Mouse (Mus musculus): ENCODE measurements around the gene H2-Ab1.
A peak's percentile ranks its signal among the peaks of the same experiment; 100 is the strongest.

H2-Ab1 gene

GRCm38 (mm10) chr17:34240366-34240765, 17.1 kb upstream of the H2-Ab1 start:
- DNase-seq = no peak

GRCm38 (mm10) chr17:34240916-34241315, 16.6 kb upstream of the H2-Ab1 start:
- DNase-seq = no peak

- no peak for DNase-seq
These were observed 12.8 kb upstream of the H2-Ab1 start for GRCm38 (mm10) chr17:34244656-34245055.

- no peak for DNase-seq
These were observed 10.4 kb upstream of the H2-Ab1 start for GRCm38 (mm10) chr17:34247047-34247446.

GRCm38 (mm10) chr17:34248764-34249163, 8.7 kb upstream of the H2-Ab1 start:
- no peak for DNase-seq

- no peak for DNase-seq
These were observed 8.1 kb upstream of the H2-Ab1 start for GRCm38 (mm10) chr17:34249361-34249760.

GRCm38 (mm10) chr17:34249878-34250277, 7.6 kb upstream of the H2-Ab1 start:
- DNase-seq = peak; percentile 51 to 68

GRCm38 (mm10) chr17:34251666-34252065, 5.8 kb upstream of the H2-Ab1 start:
- DNase-seq = peak in 1 of 2 experiments; percentile 19

- DNase-seq = no peak
These were observed 988 bp upstream of the H2-Ab1 start for GRCm38 (mm10) chr17:34256501-34256900.

- peak in 1 of 2 experiments; percentile 15 for DNase-seq
These were observed 3.1 kb downstream of the H2-Ab1 start for GRCm38 (mm10) chr17:34260551-34260950.

- peak; percentile 82 to 83 for DNase-seq
These were observed 4.0 kb downstream of the H2-Ab1 start for GRCm38 (mm10) chr17:34261502-34261901.

GRCm38 (mm10) chr17:34263068-34263467, 5.6 kb downstream of the H2-Ab1 start:
- peak; percentile 80 to 81 for DNase-seq

GRCm38 (mm10) chr17:34263811-34264371, 6.4 kb downstream of the H2-Ab1 start:
- DNase-seq = peak; percentile 24 to 50

- DNase-seq = peak in 1 of 2 experiments; percentile 28
These were observed 7.2 kb downstream of the H2-Ab1 start for GRCm38 (mm10) chr17:34264452-34265351.

GRCm38 (mm10) chr17:34268262-34268661, 10.8 kb downstream of the H2-Ab1 start:
- DNase-seq = no peak

GRCm38 (mm10) chr17:34268748-34269147, 11.3 kb downstream of the H2-Ab1 start:
- no peak for DNase-seq

GRCm38 (mm10) chr17:34269817-34270216, 12.3 kb downstream of the H2-Ab1 start:
- DNase-seq = no peak

- no peak for DNase-seq
These were observed 12.7 kb downstream of the H2-Ab1 start for GRCm38 (mm10) chr17:34270230-34270629.

GRCm38 (mm10) chr17:34270940-34271339, 13.5 kb downstream of the H2-Ab1 start:
- no peak for DNase-seq

GRCm38 (mm10) chr17:34272102-34272501, 14.6 kb downstream of the H2-Ab1 start:
- DNase-seq = no peak

- DNase-seq = no peak
These were observed 23.1 kb downstream of the H2-Ab1 start for GRCm38 (mm10) chr17:34280499-34281038.

- no peak for DNase-seq
These were observed 24.3 kb downstream of the H2-Ab1 start for GRCm38 (mm10) chr17:34281836-34282235.

- no peak for DNase-seq
These were observed 27.9 kb downstream of the H2-Ab1 start for GRCm38 (mm10) chr17:34285371-34285770.

GRCm38 (mm10) chr17:34285848-34286247, 28.4 kb downstream of the H2-Ab1 start:
- peak; percentile 46 to 85 for DNase-seq
